Mouse (Mus musculus) CH12.LX (cell line): ENCODE measurements around the gene Reg3b. TPM values are rescaled to one million over a fixed set of nuclear protein-coding genes. Genes with fewer than 3 reads are reported as not detected.

ENCODE experiments used
- DNase-seq: peaks from one replicate; pipeline ENCODE4 v3.0.0-alpha.2; 2013; ENCODE audit errors: extremely low read depth
- H3K27ac ChIP-seq: 2 replicates; pipeline ENCODE4 v1.5.1; 2012; ENCODE audit warnings: low read depth, mild to moderate bottlenecking, control low read depth, moderate library complexity; ENCODE audit not compliant: insufficient read depth
- H3K27me3 ChIP-seq: replicated peaks from 2 replicates; pipeline ENCODE3; 2012; ENCODE audit warnings: inconsistent platforms
- H3K36me3 ChIP-seq, 2 experiments: replicated peaks in 1 of 2; 2 replicates each; pipeline versions ENCODE3 to v1.6.1; 2012; ENCODE audit warnings: inconsistent platforms in 1 of 2, low read length in 1 of 2, mild to moderate bottlenecking in 1 of 2, mixed read lengths in 1 of 2, moderate library complexity in 1 of 2; ENCODE audit not compliant: control insufficient read depth in 1 of 2, insufficient read depth in 1 of 2
- H3K4me1 ChIP-seq, 2 experiments: 2 replicates each; pipeline ENCODE4 v1.6.1; 2012; ENCODE audit warnings: inconsistent platforms in 1 of 2, moderate library complexity in 1 of 2; ENCODE audit not compliant: insufficient read depth in 2 of 2, control insufficient read depth in 1 of 2
- H3K4me2 ChIP-seq: 2 replicates; pipeline ENCODE4 v1.6.1; 2012; ENCODE audit warnings: low read depth, mild to moderate bottlenecking, control low read depth; ENCODE audit not compliant: poor library complexity, insufficient read depth, severe bottlenecking
- H3K4me3 ChIP-seq, 3 experiments: fragments of 150-350 bp in 1 of 3; sonication (generic) in 1 of 3; replicated peaks in 1 of 3; 2 replicates each; pipeline versions ENCODE3 to v1.5.1; 2011 to 2012; ENCODE audit warnings: low read depth in 2 of 3, low read length in 2 of 3, mild to moderate bottlenecking in 2 of 3, moderate library complexity in 2 of 3, control low read depth in 1 of 3, improper control_type of control experiment in 1 of 3, inconsistent platforms in 1 of 3, mixed read lengths in 1 of 3; ENCODE audit not compliant: poor library complexity in 1 of 3
- H3K79me2 ChIP-seq: replicated peaks from 2 replicates; pipeline ENCODE4 v1.6.1; 2012; ENCODE audit warnings: mild to moderate bottlenecking, moderate library complexity; ENCODE audit not compliant: control insufficient read depth, poor library complexity, insufficient read depth, severe bottlenecking; ENCODE audit errors: extremely low read depth
- H3K9ac ChIP-seq: 2 replicates; pipeline ENCODE4 v1.6.1; 2012; ENCODE audit warnings: low read depth, mild to moderate bottlenecking, control low read depth, moderate library complexity; ENCODE audit not compliant: insufficient read depth
- H3K9me3 ChIP-seq: replicated peaks from 2 replicates; pipeline ENCODE3; 2012; ENCODE audit warnings: low read length, inconsistent platforms, mixed read lengths
- CHD1 ChIP-seq: IDR thresholded peaks from 2 replicates; pipeline ENCODE4 v1.6.1; 2012; ENCODE audit warnings: low read depth, low read length, improper control_type of control experiment, inconsistent platforms
- CHD2 ChIP-seq: IDR thresholded peaks from 2 replicates; pipeline ENCODE4 v1.6.1; 2011; ENCODE audit warnings: low read length, improper control_type of control experiment
- CTCF ChIP-seq, 2 experiments: IDR thresholded peaks in 1 of 2; conservative IDR thresholded peaks in 1 of 2; 2 replicates each; pipeline ENCODE4 v1.5.1; 2011 to 2012; ENCODE audit warnings: low read depth in 2 of 2, low read length in 2 of 2, improper control_type of control experiment in 1 of 2, inconsistent platforms in 1 of 2, mild to moderate bottlenecking in 1 of 2, moderate library complexity in 1 of 2
- ELF1 ChIP-seq: IDR thresholded peaks from 2 replicates; pipeline ENCODE4 v1.6.1; 2014; ENCODE audit warnings: low read depth, mild to moderate bottlenecking, inconsistent platforms, low read length, improper control_type of control experiment
- GABPA ChIP-seq: IDR thresholded peaks from 2 replicates; pipeline ENCODE4 v1.6.1; 2012; ENCODE audit warnings: low read depth, low read length, improper control_type of control experiment, inconsistent platforms; ENCODE audit not compliant: insufficient replicate concordance
- HCFC1 ChIP-seq: IDR thresholded peaks from 2 replicates; pipeline ENCODE4 v1.6.1; 2012; ENCODE audit warnings: low read depth, mild to moderate bottlenecking, inconsistent platforms, low read length, improper control_type of control experiment
- JUND ChIP-seq: conservative IDR thresholded peaks from 2 replicates; pipeline ENCODE4 v1.6.1; 2011; ENCODE audit warnings: low read depth, low read length, improper control_type of control experiment
- MAFK ChIP-seq: IDR thresholded peaks from 2 replicates; pipeline ENCODE4 v1.6.1; 2011; ENCODE audit warnings: low read length, improper control_type of control experiment; ENCODE audit not compliant: insufficient replicate concordance
- MAX ChIP-seq: IDR thresholded peaks from 2 replicates; pipeline ENCODE4 v1.6.1; 2011; ENCODE audit warnings: low read length, improper control_type of control experiment
- MAZ ChIP-seq: IDR thresholded peaks from 2 replicates; pipeline ENCODE4 v1.6.1; 2012; ENCODE audit warnings: low read depth, mild to moderate bottlenecking, inconsistent platforms, low read length, improper control_type of control experiment, moderate library complexity
- MXI1 ChIP-seq: IDR thresholded peaks from 2 replicates; pipeline ENCODE4 v1.6.1; 2011; ENCODE audit warnings: mild to moderate bottlenecking, low read depth, low read length, improper control_type of control experiment
- NELFE ChIP-seq: IDR thresholded peaks from 2 replicates; pipeline ENCODE4 v1.6.1; 2011; ENCODE audit warnings: low read depth, low read length, improper control_type of control experiment
- PAX5 ChIP-seq: IDR thresholded peaks from 2 replicates; pipeline ENCODE4 v1.6.1; 2012; ENCODE audit warnings: low read length, inconsistent platforms, mixed read lengths
- POLR2A ChIP-seq: IDR thresholded peaks from 2 replicates; pipeline ENCODE4 v1.6.1; 2011; ENCODE audit warnings: low read depth, mild to moderate bottlenecking, improper control_type of control experiment, low read length
- POLR2AphosphoS2 ChIP-seq: IDR thresholded peaks from 2 replicates; pipeline ENCODE4 v1.6.1; 2011; ENCODE audit warnings: low read depth, low read length, improper control_type of control experiment
- RAD21 ChIP-seq: IDR thresholded peaks from 2 replicates; pipeline ENCODE4 v1.6.1; 2011; ENCODE audit warnings: low read depth, mild to moderate bottlenecking, low read length, improper control_type of control experiment, moderate library complexity
- RCOR1 ChIP-seq: conservative IDR thresholded peaks from 2 replicates; pipeline ENCODE4 v1.6.1; 2012; ENCODE audit warnings: low read depth, mild to moderate bottlenecking, inconsistent platforms, low read length, improper control_type of control experiment
- SIN3A ChIP-seq: IDR thresholded peaks from 2 replicates; pipeline ENCODE4 v1.6.1; 2012; ENCODE audit warnings: low read length, improper control_type of control experiment, inconsistent platforms
- SMC3 ChIP-seq: IDR thresholded peaks from 2 replicates; pipeline ENCODE4 v1.6.1; 2011; ENCODE audit warnings: low read depth, low read length, improper control_type of control experiment
- TBP ChIP-seq: conservative IDR thresholded peaks from 2 replicates; pipeline ENCODE4 v1.6.1; 2011; ENCODE audit warnings: low read depth, low read length, improper control_type of control experiment
- USF1 ChIP-seq: IDR thresholded peaks from 2 replicates; pipeline ENCODE4 v1.6.1; 2014; ENCODE audit warnings: low read depth, mild to moderate bottlenecking, inconsistent platforms, low read length, improper control_type of control experiment
- USF2 ChIP-seq: conservative IDR thresholded peaks from 2 replicates; pipeline ENCODE4 v1.6.1; 2011; ENCODE audit warnings: low read depth, low read length, improper control_type of control experiment
- ZKSCAN1 ChIP-seq: IDR thresholded peaks from 2 replicates; pipeline ENCODE4 v1.6.1; 2012; ENCODE audit warnings: low read depth, inconsistent platforms, low read length, improper control_type of control experiment, borderline replicate concordance
- dilution Hi-C: fragments of 300-500 bp; cut with MboI; formaldehyde crosslinking; loops from 2 replicates; pipeline ENCODE4 v1.14.3; 2020; ENCODE audit warnings: low sequenced_read_pairs; ENCODE audit not compliant: extremely low pct_unique_long_range_greater_than_20kb, extremely low pct_ligation_motif_present
- in situ Hi-C: fragments of 300-500 bp; cut with MboI; formaldehyde crosslinking; loops from 3 replicates; pipeline ENCODE4 v1.14.3; 2019; ENCODE audit warnings: low sequenced_read_pairs, low pct_ligation_motif_present, low pct_unique_long_range_greater_than_20kb, mixed read lengths
- polyA plus RNA-seq: library from polyadenylated mRNA; unstranded; fragments of >175 nt; gene quantifications from 2 replicates; pipeline ENCODE4 v1.2.1, GENCODE M21; 2012; ENCODE audit warnings: low read depth; ENCODE audit not compliant: insufficient read length
- total RNA-seq, 2 experiments: library from RNA; depleted of rRNA; stranded (reverse); fragments of 300-350 nt in 1 of 2; fragments of >200 nt in 1 of 2; gene quantifications; 2 replicates each; pipeline ENCODE4 v1.2.3; 2012 to 2014

The Reg3b gene
- not detected in 2 replicates for total RNA-seq (2012; rRNA removed)
- not detected in 2 replicates for total RNA-seq (2014; rRNA removed)
- polyA plus RNA-seq: not detected in 2 replicates

DNA sequence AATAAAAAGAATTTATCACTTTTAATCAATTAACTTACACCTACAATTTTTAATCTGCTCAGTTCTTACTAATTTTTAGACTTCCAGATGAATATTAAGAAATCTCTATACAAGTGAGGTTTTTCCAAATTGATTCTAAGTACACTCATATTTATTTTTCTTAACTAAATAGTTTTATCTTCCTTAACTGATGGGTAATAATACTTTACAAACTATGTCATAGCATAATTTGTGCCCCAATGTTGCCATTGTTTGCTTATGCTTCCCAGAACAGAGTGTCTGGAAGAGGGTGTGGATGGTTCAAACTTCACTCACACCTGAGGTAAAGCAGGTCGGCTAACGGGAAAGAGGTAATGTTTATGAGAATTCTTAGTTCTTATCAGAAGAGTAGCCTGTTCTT lies at the start of gene Reg3b:
Reg3b (plus strand) TSS at position 301 of the 400 bp plus-strand sequence.
- H3K36me3 ChIP-seq: no peaks in the 10 kb centered on the region
- H3K79me2 ChIP-seq: no peaks in the 10 kb centered on the region
- no peak for TF ChIP-seq MAZ
- no peak for TF ChIP-seq POLR2AphosphoS2
- no peak for TF ChIP-seq NELFE
- no peak for TF ChIP-seq GABPA
- no peak for TF ChIP-seq JUND
- TF ChIP-seq CTCF (conservative IDR thresholded peaks at IDR 0.05 in 1 of 2, IDR thresholded peaks at IDR 0.05 in 1 of 2; ENCODE audit: low read depth in 2 of 2, low read length in 2 of 2): no peak
- no peak for TF ChIP-seq ELF1
- no peak for TF ChIP-seq RCOR1
- no peak for TF ChIP-seq MAX
- no peak for TF ChIP-seq ZKSCAN1
- H3K4me2 ChIP-seq: no peak within 1 kb of the TSS
- no peak within 1 kb of the TSS for H3K4me3 ChIP-seq
- in situ Hi-C loops: no loop called here
- no peak for DNase-seq
- no peak within 1 kb of the TSS for H3K27ac ChIP-seq
- H3K4me1 ChIP-seq: no peaks in the 10 kb centered on the region
- H3K9me3 ChIP-seq: peaks cover 47% of the 10 kb centered on the region
- H3K27me3 ChIP-seq: no peaks in the 10 kb centered on the region
- dilution Hi-C loops: no loop called here
- no peak within 1 kb of the TSS for H3K9ac ChIP-seq

DNA sequence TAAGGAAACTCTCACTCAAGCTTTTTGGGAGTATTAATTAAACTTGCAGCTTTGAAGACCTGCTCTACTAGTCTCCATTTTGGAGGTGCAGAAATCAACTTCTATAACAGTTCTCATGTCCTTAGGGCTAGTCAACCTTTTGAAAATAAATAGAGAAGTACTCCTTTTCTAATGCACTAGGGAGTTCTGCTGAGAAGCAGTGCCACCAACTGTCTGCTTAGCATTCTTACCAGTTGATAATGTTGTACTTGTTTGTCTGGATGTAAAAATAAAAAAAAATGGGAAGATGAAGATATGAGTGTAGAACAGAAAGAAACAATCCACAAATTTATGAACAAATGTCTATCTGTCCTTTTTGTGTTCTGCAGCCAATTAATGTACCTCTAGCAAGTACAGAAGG lies 42.7 kb upstream of the Reg3b start:
- in situ Hi-C loops (no loop called here), dilution Hi-C loops (no loop called here)
- no peaks in the 10 kb centered on the region for H3K4me1 ChIP-seq
- H3K27me3 ChIP-seq: no peaks in the 10 kb centered on the region
- no peaks in the 10 kb centered on the region for H3K79me2 ChIP-seq
- peaks cover 33% of the 10 kb centered on the region for H3K9me3 ChIP-seq
- H3K9ac ChIP-seq: no peak overlapping the region
- H3K4me3 ChIP-seq: no peak overlapping the region
- H3K36me3 ChIP-seq: no peaks in the 10 kb centered on the region
- no peak overlapping the region for H3K27ac ChIP-seq
- no peak for DNase-seq
- H3K4me2 ChIP-seq: no peak overlapping the region
- TF ChIP-seq MAFK (no peak), TBP (no peak), JUND (no peak), MAZ (no peak), MXI1 (no peak), RAD21 (no peak), MAX (no peak), USF2 (no peak), POLR2AphosphoS2 (no peak), POLR2A (no peak), GABPA (no peak), ZKSCAN1 (no peak), HCFC1 (no peak), PAX5 (no peak), USF1 (no peak), CHD2 (no peak), SMC3 (no peak), SIN3A (no peak), CTCF (conservative IDR thresholded peaks at IDR 0.05 in 1 of 2, IDR thresholded peaks at IDR 0.05 in 1 of 2; ENCODE audit: low read depth in 2 of 2, low read length in 2 of 2) (no peak), CHD1 (no peak)
